Mouse (Mus musculus) cerebellum, adult 9-11 months (tissue): ENCODE data around the gene Cdc42ep2.

ENCODE experiments used
- DNase-seq: peaks from one replicate; pipeline ENCODE4 v3.0.0; 2022

The Cdc42ep2 gene

DNA sequence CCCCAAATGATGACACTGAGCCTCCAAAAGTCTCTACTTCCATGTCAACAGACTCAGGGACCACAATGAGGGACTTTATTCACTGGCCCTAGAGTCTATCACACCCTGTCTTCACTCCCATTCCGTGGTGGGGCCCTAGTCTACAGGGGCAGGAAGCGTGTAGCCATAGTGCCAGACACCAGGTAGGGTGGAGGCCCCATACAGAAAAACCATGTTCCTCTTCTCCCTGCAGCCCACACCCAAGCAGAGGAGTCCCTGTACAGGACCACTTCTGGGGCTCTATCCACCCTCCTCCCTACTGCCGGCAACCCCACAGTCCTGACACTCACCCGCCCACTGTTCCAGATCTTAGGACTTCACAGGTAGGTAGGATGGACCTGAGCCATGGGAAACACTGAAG, 52.1 kb downstream of the Cdc42ep2 start:
- no peak for DNase-seq

DNA sequence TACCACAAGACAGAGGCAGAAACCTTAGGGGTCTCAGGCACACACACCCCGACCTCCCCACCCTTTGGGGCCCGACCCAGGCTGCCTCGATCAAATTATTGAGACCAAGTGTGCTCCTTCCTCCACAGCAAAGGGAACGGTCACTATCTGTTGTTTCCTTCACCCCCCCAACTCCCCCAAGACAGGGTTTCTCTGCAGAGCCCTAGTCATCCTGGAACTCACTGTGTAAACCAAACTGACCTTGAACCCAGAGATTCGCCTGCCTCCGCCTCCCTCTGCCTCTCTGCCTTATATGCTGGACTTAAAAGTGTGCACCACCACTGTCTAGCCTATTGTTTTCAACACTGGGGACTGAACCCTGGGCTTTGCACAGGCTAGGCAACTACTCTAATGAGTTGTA, 52.9 kb downstream of the Cdc42ep2 start:
- no peak for DNase-seq

- no peak for DNase-seq
These were observed 53.3 kb downstream of the Cdc42ep2 start for GRCm38 (mm10) chr19:5871273-5871672.

DNA sequence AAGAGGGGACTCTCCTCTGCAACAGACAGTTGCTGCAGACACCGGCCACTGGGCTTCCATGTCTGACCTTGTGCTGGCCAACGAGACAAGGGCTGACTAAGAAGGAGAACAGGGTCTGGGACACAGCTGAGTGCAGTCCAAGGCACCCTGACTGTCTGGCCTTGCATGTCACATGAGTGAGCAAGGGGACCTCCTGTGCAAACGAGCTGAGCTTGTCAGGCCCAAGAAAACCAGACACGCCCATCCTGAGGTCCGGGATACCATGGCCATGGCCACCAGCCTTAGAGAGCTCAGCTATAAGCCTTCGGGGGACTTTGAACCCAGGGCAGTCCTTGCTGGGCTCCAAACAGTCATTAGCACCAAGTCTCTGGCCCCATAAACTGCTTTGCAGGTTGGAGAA, 56.5 kb downstream of the Cdc42ep2 start:
- DNase-seq = no peak
